Mouse (Mus musculus): ENCODE measurements around the gene Acp4. TPM values are rescaled to one million over a fixed set of nuclear protein-coding genes. Genes with fewer than 3 reads are reported as not detected.
"Not testable (repeated sequence)": the region's sequence is repeated elsewhere in the genome, so short reads cannot be mapped to it uniquely, and the experiment has no call there.

The Acp4 gene
- polyA plus RNA-seq, 1 experiment from 2014 or later = 0.21 TPM

DNA sequence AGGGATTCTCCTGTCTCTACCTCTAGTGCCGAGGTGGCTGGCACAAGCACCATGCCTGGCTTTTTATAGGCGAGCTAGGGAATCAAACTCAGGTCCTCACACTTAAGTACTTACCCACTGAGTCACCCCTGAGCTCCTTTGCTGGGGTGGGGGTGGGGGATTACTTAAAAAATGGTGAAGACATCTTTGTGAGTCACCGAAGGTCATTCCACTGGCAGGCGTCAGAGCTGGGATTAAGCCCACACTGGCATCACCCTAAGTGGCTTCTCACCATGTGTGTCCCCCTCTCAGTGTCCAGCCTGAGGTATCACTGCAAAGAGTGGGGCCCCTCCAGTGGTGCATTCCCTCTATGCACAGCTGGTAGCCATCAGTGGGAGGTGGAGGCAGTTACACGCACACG, 3.2 kb upstream of the Acp4 start:
- H3K9ac ChIP-seq = no peak overlapping the region
- H3K9me3 ChIP-seq = no peaks in the 10 kb centered on the region
- 71% methylated on average over 6 of the region's 6 CpGs for WGBS
- no peak for ATAC-seq (replicated peaks)
- no peaks in the 10 kb centered on the region for H3K36me3 ChIP-seq (replicated peaks)
- no peak overlapping the region for H3K4me2 ChIP-seq
- no peaks in the 10 kb centered on the region for H3K27me3 ChIP-seq (replicated peaks)
- H3K4me1 ChIP-seq = peaks cover 7% of the 10 kb centered on the region
- H3K4me3 ChIP-seq = no peak overlapping the region
- no peak overlapping the region for H3K27ac ChIP-seq

DNA sequence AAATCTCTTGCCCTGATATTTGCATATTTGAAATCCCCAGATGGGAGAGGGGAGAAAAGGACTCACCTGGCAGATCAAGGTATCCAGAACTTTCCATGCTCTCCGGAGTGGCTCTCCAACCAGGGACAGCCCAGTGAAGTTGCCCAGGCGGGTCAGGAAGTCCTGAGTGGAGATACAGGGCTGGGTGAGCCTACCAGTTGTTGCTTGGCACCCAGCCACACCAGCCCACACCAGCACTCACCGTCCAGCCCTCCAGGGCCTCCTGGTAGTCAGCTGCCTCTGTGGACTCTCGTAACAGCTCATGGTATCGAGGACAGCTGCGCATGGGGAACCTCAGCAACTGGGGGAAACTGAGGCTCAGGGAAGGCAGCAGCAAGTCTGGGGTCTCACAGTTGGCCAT, 2.2 kb downstream of the Acp4 start:
- Histone ChIP-seq H3K27ac (no peak overlapping the region), H3K36me3 (replicated peaks) (peaks cover 24% of the 10 kb centered on the region), H3K4me1 (no peaks in the 10 kb centered on the region; the same call in 1 of the 2 replicates), H3K9me3 (no peaks in the 10 kb centered on the region), H3K9ac (no peak overlapping the region), H3K4me3 (no peak overlapping the region), H3K4me2 (no peak overlapping the region), H3K27me3 (replicated peaks) (no peaks in the 10 kb centered on the region)
- no peak for ATAC-seq (replicated peaks)
- WGBS = 82% methylated on average over 6 of the region's 6 CpGs

DNA sequence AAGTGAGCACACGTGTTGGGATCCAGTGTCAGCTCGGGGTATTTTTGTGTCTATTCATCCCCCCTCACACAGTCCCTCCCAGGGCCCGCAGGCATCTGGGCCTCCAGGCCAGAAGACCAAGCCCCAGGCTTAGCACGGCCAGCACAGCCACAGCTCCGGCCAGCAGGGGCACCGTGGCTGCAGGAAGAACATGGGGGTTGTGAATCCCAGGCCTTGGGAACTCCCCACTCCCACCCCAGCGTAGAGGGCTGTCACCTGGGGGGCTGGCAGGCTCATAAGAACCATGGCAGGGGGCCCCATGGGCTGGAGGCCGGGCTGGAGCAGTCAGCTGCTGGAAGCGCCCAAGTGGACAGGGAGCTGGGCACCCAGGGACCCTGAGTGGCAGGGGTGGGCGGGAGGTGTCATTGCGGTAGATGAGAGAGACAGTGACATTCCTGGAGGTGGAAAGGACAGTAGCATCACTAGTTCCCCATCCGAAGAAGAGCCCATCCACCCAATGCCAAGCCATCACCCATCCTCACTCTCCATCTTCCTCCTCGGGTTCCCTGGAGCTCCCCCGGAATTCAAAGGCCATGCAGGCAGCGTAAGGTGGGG, 4.1 kb downstream of the Acp4 start:
- no peaks in the 10 kb centered on the region for H3K9me3 ChIP-seq
- ATAC-seq (replicated peaks) = no peak
- peaks cover 11% of the 10 kb centered on the region for H3K4me1 ChIP-seq
- no peak overlapping the region for H3K4me2 ChIP-seq
- no peak overlapping the region for H3K9ac ChIP-seq
- peaks cover 34% of the 10 kb centered on the region for H3K36me3 ChIP-seq (replicated peaks)
- H3K27ac ChIP-seq = no peak overlapping the region
- no peaks in the 10 kb centered on the region for H3K27me3 ChIP-seq (replicated peaks)
- 71% methylated on average over 15 of the region's 15 CpGs for WGBS
- H3K4me3 ChIP-seq = no peak overlapping the region

DNA sequence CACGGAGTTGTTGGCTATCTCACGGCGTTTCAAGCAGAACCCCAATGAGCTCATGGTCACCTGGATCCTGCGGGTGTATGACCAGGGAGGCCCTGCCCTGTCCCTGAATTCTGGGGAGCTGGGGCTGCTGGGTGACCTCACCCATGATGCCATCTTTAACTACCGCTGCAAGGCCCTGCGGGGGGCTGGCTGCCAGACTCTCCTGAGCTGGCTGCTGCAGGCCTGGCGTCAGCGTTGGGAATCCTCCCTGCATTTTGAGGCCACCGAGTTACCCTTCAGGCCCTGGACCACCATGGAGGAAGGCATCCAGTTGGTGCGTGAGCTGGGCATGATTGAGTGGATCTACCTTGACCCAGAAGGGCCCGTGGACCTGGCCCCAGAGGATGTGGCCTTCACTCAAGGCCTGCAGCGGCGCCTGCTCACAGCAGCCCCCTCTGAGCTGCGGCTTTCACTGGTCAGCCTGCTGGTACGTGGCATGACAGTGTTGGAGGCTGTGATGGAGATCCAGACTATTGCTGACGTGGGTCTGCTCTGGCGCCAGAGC, 6.4 kb downstream of the Acp4 start:
- not testable (repeated sequence) for ATAC-seq (replicated peaks); H3K27ac ChIP-seq; H3K9ac ChIP-seq; H3K27me3 ChIP-seq (replicated peaks); H3K9me3 ChIP-seq; H3K4me2 ChIP-seq; H3K4me3 ChIP-seq
- H3K4me1 ChIP-seq = peaks cover 16% of the 10 kb centered on the region
- H3K36me3 ChIP-seq (replicated peaks) = peaks cover 34% of the 10 kb centered on the region
- 92% methylated on average over 17 of the region's 17 CpGs for WGBS

DNA sequence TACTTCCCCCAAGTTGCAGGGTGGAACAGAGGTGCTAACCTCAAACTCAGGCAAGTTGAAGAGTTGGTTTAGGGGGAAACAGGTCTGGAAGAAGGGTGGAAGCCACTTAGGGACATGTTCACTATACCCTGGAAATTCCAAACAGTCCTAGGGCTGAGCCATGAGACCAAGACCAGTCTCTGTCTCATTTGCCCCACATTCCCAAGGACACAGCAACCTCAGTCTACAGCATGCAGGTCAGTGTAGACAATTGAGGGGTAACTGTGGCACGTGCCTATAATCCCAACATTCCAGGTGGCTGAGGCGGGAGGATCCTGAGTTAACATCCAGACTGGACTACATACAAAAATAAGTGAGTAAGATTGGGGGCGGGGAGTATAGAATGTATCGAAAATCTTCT, 7.9 kb downstream of the Acp4 start:
- 89% methylated on average over 4 of the region's 4 CpGs for WGBS

DNA sequence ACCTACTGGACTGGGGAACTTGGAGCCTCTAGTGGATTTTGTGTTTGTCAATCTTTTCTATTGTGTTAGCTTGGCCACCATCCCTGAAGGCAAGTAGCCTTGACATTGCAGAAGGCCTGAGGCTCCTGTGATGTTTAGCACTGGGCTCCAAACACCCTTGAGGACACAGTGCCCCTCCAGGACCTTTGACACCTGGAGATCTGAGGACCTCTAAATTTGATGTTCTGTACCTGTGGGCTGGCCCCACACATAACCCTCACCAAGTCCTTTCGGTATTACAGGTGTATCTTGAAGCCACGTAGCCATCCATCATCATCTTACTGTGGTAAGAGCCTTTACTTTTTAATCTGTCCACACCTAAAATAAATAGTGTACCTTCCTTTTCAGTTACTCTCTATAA, 9.2 kb downstream of the Acp4 start:
- H3K4me2 ChIP-seq = peak overlapping the region; percentile 70
- no peaks in the 10 kb centered on the region for H3K27me3 ChIP-seq (replicated peaks)
- peak overlapping the region; percentile 93; the same call in 1 of the 2 replicates for H3K9ac ChIP-seq
- no peaks in the 10 kb centered on the region for H3K9me3 ChIP-seq
- H3K4me3 ChIP-seq = peak overlapping the region; percentile 94
- 94% methylated on average over 2 of the region's 2 CpGs for WGBS
- H3K36me3 ChIP-seq (replicated peaks) = peaks cover 32% of the 10 kb centered on the region
- no peak for ATAC-seq (replicated peaks)
- no peak overlapping the region for H3K27ac ChIP-seq
- peaks cover 23% of the 10 kb centered on the region for H3K4me1 ChIP-seq

More for the DNA sequence above, 7.9 kb downstream of the Acp4 start:
- peaks cover 23% of the 10 kb centered on the region for H3K4me1 ChIP-seq
- ATAC-seq (replicated peaks) = no peak
- H3K9ac ChIP-seq = no peak overlapping the region
- no peaks in the 10 kb centered on the region for H3K9me3 ChIP-seq
- H3K4me2 ChIP-seq = no peak overlapping the region
- H3K27ac ChIP-seq = no peak overlapping the region
- peaks cover 34% of the 10 kb centered on the region for H3K36me3 ChIP-seq (replicated peaks)
- H3K27me3 ChIP-seq (replicated peaks) = no peaks in the 10 kb centered on the region
- no peak overlapping the region for H3K4me3 ChIP-seq

DNA sequence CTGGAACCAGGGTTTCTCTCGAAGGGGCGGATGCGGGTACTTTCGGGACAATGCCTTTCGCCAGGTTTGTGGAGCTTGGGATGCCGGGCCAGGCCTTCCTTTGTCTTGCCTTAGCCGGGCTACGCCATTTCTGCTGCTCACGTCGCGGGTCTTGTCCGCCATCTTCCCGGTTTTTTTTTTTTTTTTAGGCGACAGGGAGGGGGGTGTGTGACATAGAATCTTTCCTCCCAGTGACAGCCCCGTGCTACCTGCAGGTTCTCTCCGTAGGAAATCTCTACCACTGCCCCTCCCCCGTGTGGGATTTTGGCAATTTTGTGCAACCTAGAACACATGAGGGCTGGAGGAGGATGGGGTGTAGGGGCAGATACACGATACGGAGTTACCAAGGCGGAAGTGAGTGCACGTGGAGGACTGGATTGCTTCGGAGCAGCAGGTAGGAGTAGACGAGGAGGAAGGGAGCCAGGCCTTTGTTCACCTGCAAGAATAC, 10.2 kb downstream of the Acp4 start:
- Histone ChIP-seq H3K9ac (peak overlapping the region; percentile 93), H3K9me3 (no peaks in the 10 kb centered on the region), H3K36me3 (replicated peaks) (peaks cover 22% of the 10 kb centered on the region), H3K4me1 (peaks cover 23% of the 10 kb centered on the region), H3K27ac (peak overlapping the region; percentile 98), H3K27me3 (replicated peaks) (no peaks in the 10 kb centered on the region), H3K4me3 (peak overlapping the region; percentile 94), H3K4me2 (peak overlapping the region; percentile 70)
- peak; percentile 41 for ATAC-seq (replicated peaks)
- WGBS = under 1% methylated on average over 23 of the region's 23 CpGs

DNA sequence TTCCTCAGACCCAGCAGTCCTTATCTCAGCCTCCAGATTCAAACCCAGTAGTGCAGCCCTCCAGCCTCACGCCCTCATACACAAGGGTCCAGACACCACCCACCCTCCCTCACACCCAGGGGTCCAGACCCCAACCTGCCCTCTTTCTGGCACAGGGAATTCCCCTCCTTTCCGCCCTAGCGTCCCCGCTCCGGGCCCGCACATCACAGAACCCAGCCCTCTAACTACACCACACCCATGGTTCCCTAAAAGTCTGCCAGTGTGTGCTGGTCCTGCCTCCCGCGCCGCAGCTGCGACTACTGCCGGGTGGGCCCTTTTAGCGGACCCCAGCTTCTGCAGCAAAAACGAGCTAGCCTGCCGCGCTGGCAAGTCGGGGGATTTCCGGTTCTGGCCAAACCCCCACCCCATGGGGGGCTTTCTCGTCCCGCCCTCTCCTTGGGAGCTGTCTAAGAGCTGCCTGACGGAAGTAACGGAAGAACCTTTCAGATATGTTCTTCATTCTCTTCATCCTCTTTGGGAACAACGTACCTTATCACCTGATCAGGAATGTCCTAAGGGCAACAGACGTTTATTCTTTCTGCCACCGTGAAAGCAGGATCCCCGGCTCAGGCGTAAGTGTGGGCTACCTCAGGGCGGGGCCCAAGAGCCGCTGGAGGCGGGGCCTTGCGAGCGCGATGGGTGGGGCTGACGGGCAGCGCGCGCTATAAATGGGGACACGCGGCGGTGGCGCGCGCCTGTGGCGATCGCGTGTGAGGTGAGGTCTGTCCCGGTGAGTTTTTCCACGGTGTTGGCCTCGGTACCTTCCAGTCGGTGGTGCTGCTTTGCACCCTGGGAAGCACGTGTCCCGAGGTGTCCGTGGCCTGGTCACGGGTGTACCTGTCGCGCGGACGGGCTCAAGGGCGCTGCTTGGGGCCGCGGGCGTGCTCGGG, 10.9 kb downstream of the Acp4 start, which contains the start of the genes 1700028J19Rik and 2410002F23Rik:
1700028J19Rik (minus strand) TSS at position 641 of the 929 bp plus-strand sequence.
2410002F23Rik (plus strand) TSS at position 668 of the 929 bp plus-strand sequence.
- Histone ChIP-seq H3K4me3 (peak within 1 kb of the TSS; percentile 94), H3K9me3 (no peaks in the 10 kb centered on the region), H3K4me2 (peak within 1 kb of the TSS; percentile 70), H3K27ac (peak within 1 kb of the TSS; percentile 98), H3K9ac (peak within 1 kb of the TSS; percentile 93), H3K4me1 (peaks cover 23% of the 10 kb centered on the region), H3K36me3 (replicated peaks) (peaks cover 22% of the 10 kb centered on the region), H3K27me3 (replicated peaks) (no peaks in the 10 kb centered on the region)
- WGBS = under 1% methylated on average over 62 of the region's 62 CpGs
- peak; percentile 87 for ATAC-seq (replicated peaks)

DNA sequence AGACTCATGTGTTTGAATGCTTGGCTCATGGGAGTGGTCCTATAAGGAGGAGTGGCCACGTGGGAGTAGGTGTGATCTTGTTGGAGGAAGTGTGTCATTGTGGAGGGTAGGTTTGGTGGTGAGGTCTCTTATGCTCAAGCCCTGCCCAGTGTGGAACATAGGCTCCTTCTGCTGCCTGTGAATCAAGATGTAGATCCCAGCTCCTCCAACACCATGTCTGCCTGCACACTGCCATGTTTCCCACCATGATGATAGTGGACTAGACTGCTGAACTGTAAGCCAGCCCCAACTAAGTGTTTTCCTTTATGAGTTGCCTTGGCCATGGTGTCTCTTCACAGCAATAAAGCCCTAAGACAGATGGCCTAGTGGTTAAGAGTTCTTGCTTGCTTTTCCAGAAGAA, 13.1 kb downstream of the Acp4 start:
- Histone ChIP-seq H3K9me3 (no peaks in the 10 kb centered on the region), H3K27ac (no peak overlapping the region), H3K27me3 (replicated peaks) (no peaks in the 10 kb centered on the region), H3K4me2 (no peak overlapping the region), H3K4me1 (peaks cover 20% of the 10 kb centered on the region), H3K9ac (no peak overlapping the region), H3K4me3 (no peak overlapping the region), H3K36me3 (replicated peaks) (peaks cover 2% of the 10 kb centered on the region; the same call in 1 of the 2 replicates)
- ATAC-seq (replicated peaks) = no peak
- WGBS = 70% methylated on average over 1 of the region's 1 CpGs

DNA sequence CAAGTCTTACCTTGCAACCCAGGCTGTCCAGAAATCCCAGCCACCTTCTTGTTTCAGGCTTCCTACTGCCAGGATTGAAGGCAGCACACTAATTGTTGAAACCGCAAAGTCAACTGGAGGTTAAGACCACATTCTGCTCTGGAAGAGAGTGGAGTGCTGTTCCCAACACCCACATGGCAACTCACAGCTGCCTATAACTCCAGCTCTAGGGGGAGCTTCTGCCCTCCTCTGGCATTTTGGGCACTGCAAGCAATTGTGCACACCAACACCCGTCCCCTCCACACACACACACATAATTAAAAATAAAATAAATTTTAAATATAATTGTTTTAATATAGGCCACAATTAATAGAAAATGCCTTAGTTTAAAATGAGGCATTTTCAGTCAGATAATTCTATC, 16.0 kb downstream of the Acp4 start:
- Histone ChIP-seq H3K4me3 (no peak overlapping the region), H3K4me2 (no peak overlapping the region), H3K27ac (no peak overlapping the region), H3K9me3 (no peaks in the 10 kb centered on the region), H3K27me3 (replicated peaks) (no peaks in the 10 kb centered on the region), H3K4me1 (peaks cover 7% of the 10 kb centered on the region), H3K36me3 (replicated peaks) (no peaks in the 10 kb centered on the region), H3K9ac (no peak overlapping the region)
- WGBS = 74% methylated on average over 2 of the region's 2 CpGs
- ATAC-seq (replicated peaks) = no peak

DNA sequence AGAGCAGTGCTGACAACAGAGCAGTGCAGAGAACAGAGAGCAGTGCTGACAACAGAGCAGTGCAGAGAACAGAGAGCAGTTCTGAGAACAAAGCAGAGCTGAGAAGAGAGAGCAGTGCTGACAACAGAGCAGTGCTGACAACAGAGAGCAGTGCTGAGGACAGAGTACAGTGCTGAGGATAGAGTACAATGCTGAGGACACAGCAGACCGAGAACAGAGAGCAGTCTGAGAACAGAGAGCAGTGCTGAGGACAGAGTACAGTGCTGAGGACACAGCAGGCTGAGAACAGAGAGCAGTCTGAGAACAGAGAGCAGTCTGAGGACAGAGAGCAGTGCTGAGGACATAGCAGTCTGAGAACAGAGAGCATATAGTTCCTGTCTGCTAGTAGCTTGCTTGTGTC, 16.5 kb downstream of the Acp4 start:
- Histone ChIP-seq H3K9me3 (no peaks in the 10 kb centered on the region), H3K4me3 (no peak overlapping the region), H3K36me3 (replicated peaks) (no peaks in the 10 kb centered on the region), H3K9ac (no peak overlapping the region), H3K27me3 (replicated peaks) (no peaks in the 10 kb centered on the region), H3K4me2 (no peak overlapping the region), H3K27ac (no peak overlapping the region), H3K4me1 (peaks cover 6% of the 10 kb centered on the region)
- WGBS = 60% methylated on average over 1 of the region's 1 CpGs
- ATAC-seq (replicated peaks) = no peak

DNA sequence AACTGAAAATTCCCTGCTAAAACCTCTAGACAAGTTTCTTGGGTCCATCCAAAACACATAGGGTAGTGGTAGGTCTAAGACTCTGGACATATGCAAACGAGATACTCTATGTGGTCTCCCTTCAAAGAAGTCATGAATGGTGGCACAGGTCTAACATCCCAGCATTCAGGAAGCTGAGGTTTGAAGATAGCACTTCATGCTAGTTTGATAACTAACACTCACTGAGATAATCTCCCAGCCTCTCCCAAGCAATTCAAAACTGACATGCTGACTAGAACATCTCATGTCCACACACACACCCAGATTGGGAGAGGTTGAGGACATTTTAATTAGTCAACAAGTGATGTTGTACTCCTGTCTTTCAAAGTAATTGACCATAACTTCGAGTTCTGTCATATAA, 17.3 kb downstream of the Acp4 start:
- H3K9me3 ChIP-seq = no peaks in the 10 kb centered on the region
- no peak overlapping the region for H3K27ac ChIP-seq
- no peaks in the 10 kb centered on the region for H3K27me3 ChIP-seq (replicated peaks)
- WGBS = 62% methylated on average over 2 of the region's 2 CpGs
- no peaks in the 10 kb centered on the region for H3K4me1 ChIP-seq
- H3K4me2 ChIP-seq = no peak overlapping the region
- no peaks in the 10 kb centered on the region for H3K36me3 ChIP-seq (replicated peaks)
- H3K9ac ChIP-seq = no peak overlapping the region
- no peak for ATAC-seq (replicated peaks)
- H3K4me3 ChIP-seq = no peak overlapping the region
